Mouse (Mus musculus) heart, embryonic 11.5 days (tissue): Measurements from ENCODE around the gene Oser1. TPM values are rescaled to one million over a fixed set of nuclear protein-coding genes. Genes with fewer than 3 reads are reported as not detected.

ENCODE experiments used
- ATAC-seq: fragments of 200-750 bp; cut with Nextera tagmentation; replicated peaks from 2 replicates; pipeline ENCODE4 v1.8.0; 2017; ENCODE audit warnings: moderate library complexity; ENCODE audit not compliant: insufficient number of reproducible peaks, low FRiP score, low TSS enrichment
- H3K27ac ChIP-seq: fragments of 300-500 bp; sonication (generic); 2 replicates; pipeline ENCODE4 v1.5.1; 2014; ENCODE audit warnings: mild to moderate bottlenecking, low read depth, low read length
- H3K27me3 ChIP-seq: fragments of 300-500 bp; sonication (generic); 2 replicates; pipeline ENCODE4 v1.6.1; 2014; ENCODE audit warnings: mild to moderate bottlenecking, low read length, mixed read lengths; ENCODE audit not compliant: control insufficient read depth, insufficient read depth
- H3K36me3 ChIP-seq: fragments of 300-500 bp; sonication (generic); 2 replicates; pipeline ENCODE4 v1.6.1; 2014; ENCODE audit warnings: mild to moderate bottlenecking, low read length, moderate library complexity, mixed read lengths; ENCODE audit not compliant: control insufficient read depth, insufficient read depth
- H3K4me1 ChIP-seq: fragments of 300-500 bp; sonication (generic); 2 replicates; pipeline ENCODE4 v1.6.1; 2014; ENCODE audit warnings: low read length; ENCODE audit not compliant: control insufficient read depth, insufficient read depth
- H3K4me2 ChIP-seq: fragments of 300-500 bp; sonication (generic); 2 replicates; pipeline ENCODE4 v1.6.1; 2014; ENCODE audit warnings: mild to moderate bottlenecking, moderate library complexity
- H3K4me3 ChIP-seq: fragments of 300-500 bp; sonication (generic); 2 replicates; pipeline ENCODE4 v1.5.1; 2014; ENCODE audit warnings: low read depth, low read length
- H3K9ac ChIP-seq: fragments of 300-500 bp; sonication (generic); 2 replicates; pipeline ENCODE4 v1.6.1; 2014; ENCODE audit warnings: mild to moderate bottlenecking, low read depth, low read length, moderate library complexity
- H3K9me3 ChIP-seq: fragments of 300-500 bp; sonication (generic); replicated peaks from 2 replicates; pipeline ENCODE4 v1.6.1; 2016; ENCODE audit warnings: low read length; ENCODE audit not compliant: control insufficient read depth
- WGBS: fragments of 180-500 bp; shearing (Covaris S2); extraction: QIAGEN DNeasy Blood & Tissue Kit; methylation state at CpG from one replicate; pipeline ENCODE4 v1.1.7; 2014; ENCODE audit not compliant: insufficient replicate concordance; 5-methylcytosine and 5-hydroxymethylcytosine counted together
- polyA plus RNA-seq: library from polyadenylated mRNA; unstranded; fragments of >200 nt; fragmentation: Nextera tagmentation; extraction: Ambion mirVana; gene quantifications from 2 replicates; pipeline ENCODE4 v1.2.1, GENCODE M21; 2014

Gene Oser1
- polyA plus RNA-seq, 1 experiment from 2014 or later: 64.1 TPM

GRCm38 (mm10) chr2:163393976-163394375, 30.5 kb downstream of the Oser1 start:
- Histone ChIP-seq H3K9ac (peak overlapping the region; percentile 97), H3K4me2 (peak overlapping the region; percentile 76), H3K27ac (peak overlapping the region; percentile 92), H3K27me3 (no peaks in the 10 kb centered on the region), H3K4me1 (peaks cover 26% of the 10 kb centered on the region), H3K9me3 (no peaks in the 10 kb centered on the region), H3K36me3 (peaks cover under 1% of the 10 kb centered on the region; the same call in 1 of the 2 replicates), H3K4me3 (peak overlapping the region; percentile 62)
- 38% methylated on average over 6 of the region's 6 CpGs for WGBS
- no peak for ATAC-seq

GRCm38 (mm10) chr2:163393241-163393640, 31.3 kb downstream of the Oser1 start:
- WGBS: 66% methylated on average over 10 of the region's 10 CpGs
- no peaks in the 10 kb centered on the region for H3K9me3 ChIP-seq
- H3K4me3 ChIP-seq: peak overlapping the region; percentile 62
- peak overlapping the region; percentile 76 for H3K4me2 ChIP-seq
- peak overlapping the region; percentile 92 for H3K27ac ChIP-seq
- no peaks in the 10 kb centered on the region for H3K27me3 ChIP-seq
- peak overlapping the region; percentile 97 for H3K9ac ChIP-seq
- ATAC-seq: no peak
- peaks cover 3% of the 10 kb centered on the region; the same call in 1 of the 2 replicates for H3K36me3 ChIP-seq
- H3K4me1 ChIP-seq: peaks cover 20% of the 10 kb centered on the region; the same call in 1 of the 2 replicates

- H3K27ac ChIP-seq: peak overlapping the region; percentile 92
- peak overlapping the region; percentile 76 for H3K4me2 ChIP-seq
Measured at GRCm38 (mm10) chr2:163392436-163392835, 32.1 kb downstream of the Oser1 start.

GRCm38 (mm10) chr2:163386423-163387190, 37.9 kb downstream of the Oser1 start:
- Histone ChIP-seq H3K4me1 (peaks cover 51% of the 10 kb centered on the region), H3K27me3 (no peaks in the 10 kb centered on the region), H3K36me3 (peaks cover 3% of the 10 kb centered on the region; the same call in 1 of the 2 replicates), H3K9me3 (no peaks in the 10 kb centered on the region), H3K4me2 (peak overlapping the region; percentile 54), H3K9ac (peak overlapping the region; percentile 56), H3K27ac (peak overlapping the region; percentile 46), H3K4me3 (no peak overlapping the region)
- peak; percentile 50 for ATAC-seq
- WGBS: 36% methylated on average over 15 of the region's 15 CpGs

More at GRCm38 (mm10) chr2:163392436-163392835, 32.1 kb downstream of the Oser1 start:
- Histone ChIP-seq H3K9ac (peak overlapping the region; percentile 72), H3K9me3 (no peaks in the 10 kb centered on the region), H3K27me3 (no peaks in the 10 kb centered on the region), H3K36me3 (peaks cover 3% of the 10 kb centered on the region; the same call in 1 of the 2 replicates), H3K4me3 (peak overlapping the region; percentile 62), H3K4me1 (peaks cover 15% of the 10 kb centered on the region)
- WGBS: 35% methylated on average over 6 of the region's 6 CpGs
- peak; percentile 68 for ATAC-seq

- 69% methylated on average over 6 of the region's 6 CpGs for WGBS
- Histone ChIP-seq H3K36me3 (peaks cover 3% of the 10 kb centered on the region; the same call in 1 of the 2 replicates), H3K27ac (peak overlapping the region; percentile 16; the same call in 1 of the 2 replicates), H3K4me2 (no peak overlapping the region), H3K4me3 (no peak overlapping the region), H3K4me1 (peaks cover 43% of the 10 kb centered on the region), H3K9ac (peak overlapping the region; percentile 1; the same call in 1 of the 2 replicates), H3K9me3 (no peaks in the 10 kb centered on the region), H3K27me3 (no peaks in the 10 kb centered on the region)
- no peak for ATAC-seq
Measured at GRCm38 (mm10) chr2:163385126-163385525, 39.4 kb downstream of the Oser1 start.

GRCm38 (mm10) chr2:163381246-163381645, 43.3 kb downstream of the Oser1 start:
- Histone ChIP-seq H3K27ac (peak overlapping the region; percentile 46; the same call in 1 of the 2 replicates), H3K9me3 (no peaks in the 10 kb centered on the region), H3K9ac (0 out of 2 replicates have a peak overlapping the region, but pooled peaks have one; percentile 6), H3K4me1 (peaks cover 63% of the 10 kb centered on the region), H3K27me3 (peaks cover 6% of the 10 kb centered on the region), H3K4me3 (no peak overlapping the region), H3K4me2 (no peak overlapping the region), H3K36me3 (no peaks in the 10 kb centered on the region)
- WGBS: 87% methylated on average over 8 of the region's 8 CpGs
- no peak for ATAC-seq

- 0 out of 2 replicates have a peak, but pooled peaks have one; percentile 32 for ATAC-seq
- H3K36me3 ChIP-seq: peaks cover 4% of the 10 kb centered on the region; the same call in 1 of the 2 replicates
- H3K27me3 ChIP-seq: peaks cover 23% of the 10 kb centered on the region
- 41% methylated on average over 5 of the region's 5 CpGs for WGBS
- H3K9ac ChIP-seq: peak overlapping the region; percentile 40
- H3K4me2 ChIP-seq: peak overlapping the region; percentile 23
- peaks cover 62% of the 10 kb centered on the region for H3K4me1 ChIP-seq
- peak overlapping the region; percentile 87 for H3K27ac ChIP-seq
- no peak overlapping the region for H3K4me3 ChIP-seq
- no peaks in the 10 kb centered on the region for H3K9me3 ChIP-seq
Measured at GRCm38 (mm10) chr2:163379366-163379765, 45.1 kb downstream of the Oser1 start.

GRCm38 (mm10) chr2:163376082-163376481, 48.4 kb downstream of the Oser1 start:
- Histone ChIP-seq H3K27me3 (peaks cover 23% of the 10 kb centered on the region), H3K4me2 (peak overlapping the region; percentile 16), H3K27ac (peak overlapping the region; percentile 46; the same call in 1 of the 2 replicates), H3K9me3 (no peaks in the 10 kb centered on the region), H3K36me3 (peaks cover 4% of the 10 kb centered on the region; the same call in 1 of the 2 replicates), H3K9ac (peak overlapping the region; percentile 8; the same call in 1 of the 2 replicates), H3K4me1 (peaks cover 51% of the 10 kb centered on the region), H3K4me3 (0 out of 2 replicates have a peak overlapping the region, but pooled peaks have one; percentile 1)
- ATAC-seq: 0 out of 2 replicates have a peak, but pooled peaks have one; percentile 1
- WGBS: 36% methylated on average over 32 of the region's 33 CpGs
